Mouse (Mus musculus) embryonic facial prominence, embryonic 11.5 days (tissue): ENCODE results near the gene Ahcy. TPM values are rescaled to one million over a fixed set of nuclear protein-coding genes. Genes with fewer than 3 reads are reported as not detected.

Experiments
- ATAC-seq: fragments of 200-750 bp; cut with Nextera tagmentation; replicated peaks from 2 replicates; pipeline ENCODE4 v1.8.0; 2017; ENCODE audit warnings: low read depth; ENCODE audit not compliant: insufficient number of reproducible peaks, low FRiP score, low TSS enrichment
- DNase-seq: peaks from one replicate; pipeline ENCODE4 v3.0.0-alpha.2; 2015; ENCODE audit warnings: low spot score
- H3K27ac ChIP-seq: fragments of 300-500 bp; sonication (generic); replicated peaks from 2 replicates; pipeline ENCODE4 v1.5.1; 2014; ENCODE audit warnings: mild to moderate bottlenecking, low read depth, low read length, control low read depth
- H3K27me3 ChIP-seq: fragments of 300-500 bp; sonication (generic); 2 replicates; pipeline ENCODE4 v1.6.1; 2014; ENCODE audit warnings: mild to moderate bottlenecking, low read length, moderate library complexity, mixed read lengths; ENCODE audit not compliant: control insufficient read depth, insufficient read depth
- H3K36me3 ChIP-seq: fragments of 300-500 bp; sonication (generic); replicated peaks from 2 replicates; pipeline ENCODE4 v1.6.1; 2014; ENCODE audit warnings: low read depth, mild to moderate bottlenecking, low read length, moderate library complexity, mixed read lengths; ENCODE audit not compliant: control insufficient read depth, insufficient read depth
- H3K4me1 ChIP-seq: fragments of 300-500 bp; sonication (generic); 2 replicates; pipeline ENCODE4 v1.6.1; 2014; ENCODE audit warnings: low read length, mixed read lengths; ENCODE audit not compliant: control insufficient read depth, insufficient read depth
- H3K4me2 ChIP-seq: fragments of 300-500 bp; sonication (generic); 2 replicates; pipeline ENCODE4 v1.6.1; 2014; ENCODE audit warnings: low read depth, mild to moderate bottlenecking, control low read depth, low read length, moderate library complexity
- H3K4me3 ChIP-seq: fragments of 300-500 bp; sonication (generic); 2 replicates; pipeline ENCODE4 v1.5.1; 2014; ENCODE audit warnings: low read depth, low read length, control low read depth
- H3K9ac ChIP-seq: fragments of 300-500 bp; sonication (generic); replicated peaks from 2 replicates; pipeline ENCODE4 v1.6.1; 2014; ENCODE audit warnings: mild to moderate bottlenecking, control low read depth, low read length
- H3K9me3 ChIP-seq: fragments of 300-500 bp; sonication (generic); replicated peaks from 2 replicates; pipeline ENCODE4 v1.6.1; 2016; ENCODE audit warnings: mild to moderate bottlenecking, low read length, inconsistent platforms, mixed read lengths; ENCODE audit not compliant: control insufficient read depth
- whole genome bisulfite sequencing: fragments of 180-500 bp; shearing (Covaris S2); extraction: QIAGEN DNeasy Blood & Tissue Kit; methylation state at CpG from one replicate; pipeline ENCODE4 v1.1.7; 2014; 5-methylcytosine and 5-hydroxymethylcytosine counted together
- polyA plus RNA-seq: library from polyadenylated mRNA; unstranded; fragments of >200 nt; fragmentation: Nextera tagmentation; extraction: Ambion mirVana; gene quantifications from 2 replicates; pipeline ENCODE4 v1.2.1, GENCODE M21; 2014

The Ahcy gene
- polyA plus RNA-seq, 1 experiment from 2014 or later, result 97.6 TPM

DNA sequence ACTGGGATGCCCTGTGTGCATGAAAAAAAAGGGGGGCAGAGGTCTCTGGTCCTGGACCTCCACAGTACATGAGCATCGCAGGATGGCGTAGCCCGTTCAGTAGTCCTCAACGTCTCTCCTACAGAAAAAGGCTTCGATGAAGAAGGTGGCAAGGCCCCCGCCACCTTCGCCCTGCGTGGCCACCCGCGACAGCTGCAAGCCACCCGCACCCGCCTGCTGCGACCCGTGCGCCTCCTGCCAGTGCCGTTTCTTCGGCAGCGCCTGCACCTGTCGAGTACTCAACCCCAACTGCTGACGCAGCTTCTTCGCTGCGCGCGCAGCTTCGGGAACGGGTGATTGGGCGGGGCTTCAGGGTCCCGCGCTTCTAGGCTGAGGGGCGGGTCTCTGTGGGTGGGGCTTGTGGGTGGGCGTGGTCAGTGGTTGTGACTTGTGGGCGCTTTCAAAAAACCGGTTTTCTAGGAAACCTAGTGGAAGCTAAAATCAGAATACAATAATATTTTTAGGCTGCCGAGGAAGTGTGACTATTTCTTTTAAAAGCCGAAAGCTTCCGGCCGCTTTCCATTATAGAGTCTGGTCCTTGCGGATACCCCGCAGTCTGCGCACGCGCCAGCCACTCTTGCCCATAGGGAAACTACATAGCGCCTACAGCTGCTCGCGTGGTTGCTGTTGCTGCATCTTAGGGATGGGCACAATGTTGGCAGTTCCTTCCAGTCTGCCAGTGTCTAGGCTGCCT lies 23.6 kb downstream of the Ahcy start:
- Histone ChIP-seq H3K9ac (peak overlapping the region; percentile 62), H3K36me3 (no peaks in the 10 kb centered on the region), H3K4me1 (no peaks in the 10 kb centered on the region; the same call in 1 of the 2 replicates), H3K27me3 (no peaks in the 10 kb centered on the region), H3K4me3 (peak overlapping the region; percentile 42), H3K27ac (peak overlapping the region; percentile 49; the same call in 1 of the 2 replicates), H3K4me2 (peak overlapping the region; percentile 76), H3K9me3 (no peaks in the 10 kb centered on the region)
- peak; percentile 86 for ATAC-seq
- WGBS, result under 1% methylated on average over 43 of the region's 45 CpGs
- peak; percentile 97 for DNase-seq

DNA sequence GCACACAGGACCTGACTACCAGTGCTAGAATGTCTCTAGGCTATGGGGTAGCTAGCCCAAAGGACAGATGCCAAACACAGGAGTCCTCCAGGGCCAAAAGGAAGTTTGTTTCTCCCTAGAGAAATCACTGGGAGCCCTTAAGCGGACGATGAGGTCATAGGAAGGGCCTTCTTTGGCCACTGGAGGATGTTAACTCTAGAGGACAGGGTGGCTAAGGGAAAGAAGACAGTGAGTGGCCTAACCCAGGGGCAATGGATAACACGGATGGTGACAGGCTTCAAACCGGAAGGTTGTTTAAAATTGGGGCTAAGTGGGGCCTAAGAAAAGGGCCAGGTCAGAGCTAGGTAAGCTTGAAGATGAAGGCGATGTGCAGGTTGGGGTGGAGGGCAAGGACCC lies 24.2 kb downstream of the Ahcy start:
- peak overlapping the region; percentile 53 for H3K9ac ChIP-seq
- no peaks in the 10 kb centered on the region for H3K9me3 ChIP-seq
- H3K4me3 ChIP-seq, result peak overlapping the region; percentile 42
- WGBS, result 24% methylated on average over 5 of the region's 5 CpGs
- DNase-seq (no peak), ATAC-seq (no peak)
- peak overlapping the region; percentile 76 for H3K4me2 ChIP-seq
- no peaks in the 10 kb centered on the region for H3K27me3 ChIP-seq
- no peak overlapping the region for H3K27ac ChIP-seq
- no peaks in the 10 kb centered on the region; the same call in 1 of the 2 replicates for H3K4me1 ChIP-seq
- H3K36me3 ChIP-seq, result no peaks in the 10 kb centered on the region

DNA sequence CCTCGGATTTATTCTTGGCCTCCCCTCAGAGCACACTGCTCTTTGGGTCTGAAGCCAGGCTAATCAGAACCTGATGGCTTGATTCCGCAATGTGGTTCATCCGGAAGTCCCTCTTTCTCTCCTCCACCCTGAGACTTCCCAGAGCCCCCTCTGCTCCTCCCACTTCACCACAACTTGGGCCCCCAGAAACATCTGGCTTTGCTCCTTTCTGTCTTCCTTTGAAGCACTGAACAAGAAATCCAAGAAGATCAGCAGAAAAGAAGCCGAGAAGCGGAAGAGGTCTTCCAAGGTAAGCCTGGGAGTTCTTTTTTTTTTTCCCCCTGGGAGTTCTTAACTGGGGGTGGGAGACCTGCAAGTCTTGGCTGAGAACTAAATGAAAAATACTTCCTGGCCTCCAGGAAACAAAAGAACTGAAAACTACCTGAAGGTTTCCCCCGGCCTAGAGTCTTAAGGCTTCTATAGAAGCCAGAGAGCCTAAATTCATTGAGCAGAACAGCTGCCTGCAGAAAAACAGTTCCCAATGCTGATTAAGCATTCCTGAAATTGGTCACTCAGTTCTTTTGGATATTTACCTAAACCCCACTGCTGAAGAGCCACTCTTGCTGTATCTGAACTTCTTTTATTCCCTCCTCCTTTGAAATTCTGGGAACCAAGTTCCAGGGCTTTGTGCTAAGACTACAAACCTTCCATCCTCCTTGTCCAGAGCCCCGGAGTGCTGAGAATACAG lies 26.7 kb downstream of the Ahcy start:
- peak overlapping the region; percentile 54; the same call in 1 of the 2 replicates for H3K27ac ChIP-seq
- WGBS, result 40% methylated on average over 7 of the region's 7 CpGs
- peak; percentile 85 for DNase-seq

DNA sequence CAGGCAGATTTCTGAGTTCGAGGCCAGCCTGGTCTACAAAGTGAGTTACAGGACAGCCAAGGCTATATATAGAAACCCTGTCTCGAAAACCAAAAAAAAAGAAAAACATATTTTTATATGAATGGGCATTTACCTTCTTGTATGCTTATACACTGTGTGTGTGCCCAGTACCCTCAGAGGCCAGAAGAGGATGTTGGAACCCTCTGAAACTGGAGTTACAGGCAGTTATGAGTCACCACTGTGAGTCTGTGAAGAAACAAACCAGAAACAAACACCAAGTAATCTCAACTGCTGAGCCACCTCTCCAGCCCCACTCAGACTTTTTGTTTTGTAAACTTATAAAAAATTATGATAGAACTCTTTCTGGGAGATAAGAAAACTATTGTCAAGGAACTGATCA lies 27.5 kb downstream of the Ahcy start:
- DNase-seq (no peak), ATAC-seq (no peak)
- no peak overlapping the region for H3K4me3 ChIP-seq
- H3K9ac ChIP-seq, result no peak overlapping the region
- H3K27me3 ChIP-seq, result no peaks in the 10 kb centered on the region
- 94% methylated on average over 2 of the region's 2 CpGs for WGBS
- no peaks in the 10 kb centered on the region for H3K36me3 ChIP-seq
- no peaks in the 10 kb centered on the region; the same call in 1 of the 2 replicates for H3K4me1 ChIP-seq
- no peak overlapping the region for H3K27ac ChIP-seq
- no peaks in the 10 kb centered on the region for H3K9me3 ChIP-seq
- H3K4me2 ChIP-seq, result no peak overlapping the region

More for the DNA sequence above, 26.7 kb downstream of the Ahcy start:
- H3K9ac ChIP-seq, result no peak overlapping the region; the same call in 1 of the 2 replicates
- no peaks in the 10 kb centered on the region for H3K9me3 ChIP-seq
- no peaks in the 10 kb centered on the region for H3K36me3 ChIP-seq
- no peak overlapping the region for H3K4me3 ChIP-seq
- H3K4me2 ChIP-seq, result peak overlapping the region; percentile 17; the same call in 1 of the 2 replicates
- ATAC-seq, result no peak
- no peaks in the 10 kb centered on the region for H3K27me3 ChIP-seq
- H3K4me1 ChIP-seq, result no peaks in the 10 kb centered on the region; the same call in 1 of the 2 replicates

DNA sequence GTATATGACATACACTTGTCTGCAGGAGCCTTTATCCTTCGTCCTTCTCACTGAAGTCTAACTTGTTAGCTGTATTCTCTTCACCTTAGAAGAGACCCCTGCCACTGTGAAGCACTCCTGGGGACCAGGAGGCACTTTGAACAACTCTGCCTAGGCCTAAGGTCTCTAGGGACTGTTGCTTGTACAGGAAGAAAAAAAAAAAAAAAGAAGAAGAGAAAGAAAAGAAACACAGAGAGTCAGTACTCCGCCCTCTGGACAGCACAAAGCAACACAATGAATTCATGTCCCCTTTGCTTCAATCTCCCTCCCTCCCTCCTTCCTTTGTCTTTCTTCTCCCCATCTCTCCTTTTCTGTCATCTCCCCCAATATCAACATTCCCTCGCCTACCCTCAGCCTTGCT lies 29.2 kb downstream of the Ahcy start:
- Histone ChIP-seq H3K27me3 (no peaks in the 10 kb centered on the region), H3K4me1 (no peaks in the 10 kb centered on the region; the same call in 1 of the 2 replicates), H3K27ac (no peak overlapping the region), H3K9ac (no peak overlapping the region), H3K36me3 (no peaks in the 10 kb centered on the region), H3K4me2 (no peak overlapping the region), H3K4me3 (no peak overlapping the region), H3K9me3 (no peaks in the 10 kb centered on the region)
- ATAC-seq, result no peak
- WGBS, result 77% methylated on average over 3 of the region's 3 CpGs
- no peak for DNase-seq

DNA sequence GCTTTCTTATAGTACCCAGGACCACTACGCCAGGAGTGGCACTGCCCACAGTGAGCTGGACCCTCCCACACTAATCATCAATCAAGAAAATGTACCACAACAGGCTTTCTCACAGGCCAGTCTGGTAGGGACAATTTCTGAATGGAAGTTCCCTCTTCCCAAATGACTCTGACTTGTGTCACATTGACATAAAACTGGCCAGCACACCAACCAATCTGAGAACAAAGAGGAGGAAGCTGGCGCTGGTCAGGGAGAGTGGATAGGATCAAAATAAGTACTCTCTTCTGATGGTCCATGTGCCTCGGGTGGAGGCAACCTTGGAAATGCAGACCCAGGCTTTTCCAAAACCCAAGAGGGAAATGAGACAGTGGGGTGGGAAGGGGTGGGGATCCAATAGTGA lies 29.8 kb downstream of the Ahcy start:
- Histone ChIP-seq H3K36me3 (no peaks in the 10 kb centered on the region), H3K4me3 (no peak overlapping the region), H3K27me3 (no peaks in the 10 kb centered on the region), H3K9me3 (no peaks in the 10 kb centered on the region), H3K9ac (no peak overlapping the region), H3K4me1 (no peaks in the 10 kb centered on the region; the same call in 1 of the 2 replicates), H3K27ac (no peak overlapping the region), H3K4me2 (no peak overlapping the region)
- WGBS, result 83% methylated on average over 3 of the region's 3 CpGs
- no peak for DNase-seq
- no peak for ATAC-seq

DNA sequence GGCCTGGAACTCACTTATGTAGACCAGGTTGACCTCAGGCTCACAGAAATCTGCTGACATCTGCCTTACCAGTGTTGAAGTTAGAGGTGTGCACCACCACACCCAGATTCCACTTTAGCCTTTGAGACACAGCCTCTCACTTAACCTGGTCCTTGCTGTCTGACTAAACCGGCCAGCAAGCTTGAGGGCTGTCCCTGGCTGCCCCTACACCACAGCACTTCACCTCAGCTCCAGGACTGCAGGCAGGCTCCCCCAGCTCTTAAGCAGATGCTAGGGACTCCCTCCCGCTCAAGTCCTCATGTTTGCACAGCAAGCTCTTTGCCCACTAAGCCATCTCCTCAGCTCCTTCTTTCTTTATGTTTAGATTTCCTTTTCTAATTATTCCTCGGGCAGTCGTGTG lies 34.3 kb downstream of the Ahcy start:
- Histone ChIP-seq H3K4me1 (no peaks in the 10 kb centered on the region), H3K36me3 (no peaks in the 10 kb centered on the region), H3K9me3 (no peaks in the 10 kb centered on the region), H3K27me3 (no peaks in the 10 kb centered on the region), H3K9ac (no peak overlapping the region), H3K4me3 (no peak overlapping the region), H3K27ac (no peak overlapping the region), H3K4me2 (no peak overlapping the region)
- DNase-seq (no peak), ATAC-seq (no peak)
- WGBS, result 56% methylated on average over 4 of the region's 4 CpGs
